ENCODE assay signal across 17 mouse cellular contexts in the genomic region with DNA sequence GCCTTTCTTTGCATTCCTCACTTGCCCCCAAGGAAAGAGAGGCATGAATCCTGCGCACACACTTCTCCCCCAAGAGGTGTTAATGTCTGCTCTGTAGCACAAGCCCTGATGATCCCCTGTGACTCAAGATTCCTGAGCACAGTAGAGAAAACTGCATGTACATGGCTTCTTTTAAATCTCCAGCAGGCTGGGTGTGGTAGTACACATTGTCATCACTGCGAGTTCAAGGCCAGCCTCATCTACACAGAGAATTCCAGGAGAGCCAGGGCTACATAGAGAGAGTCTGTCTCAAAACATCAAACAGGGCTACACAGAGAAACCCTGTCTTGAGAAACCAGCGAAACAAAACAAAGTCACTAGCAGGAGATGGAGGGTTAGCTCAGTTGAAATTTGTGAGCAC.
"Had no signal": no experiment of that assay in that cellular context is flagged by ENCODE, and none has a peak within 500 bp of the region (broad histone marks: within the 10 kb centered on the region; RNA-seq: fewer than 3 reads in every experiment).

No protein-coding gene starts in this region.

- H3K4me1 ChIP-seq: lung, embryonic 15.5 days; neural tube, embryonic 12.5 days; stomach, embryonic 15.5 days had no signal

- H3K4me2 ChIP-seq: lung, embryonic 15.5 days; midbrain, embryonic 12.5 days; neural tube, embryonic 12.5 days; stomach, embryonic 15.5 days had no signal

- H3K27ac ChIP-seq: lung, embryonic 15.5 days; macrophage; midbrain, embryonic 12.5 days; neural tube, embryonic 12.5 days; stomach, embryonic 15.5 days; stomach, postnatal 0 days had no signal

- H3K27me3 ChIP-seq: lung, embryonic 15.5 days; megakaryocyte, embryonic 14.5 days; midbrain, embryonic 12.5 days; neural tube, embryonic 12.5 days; stomach, embryonic 15.5 days had no signal

- H3K9me3 ChIP-seq: lung, embryonic 15.5 days; neural tube, embryonic 12.5 days; stomach, embryonic 15.5 days had no signal

- H3K9ac ChIP-seq: liver, postnatal 0 days; lung, embryonic 15.5 days; midbrain, embryonic 12.5 days; neural tube, embryonic 12.5 days; stomach, embryonic 15.5 days had no signal

- ATAC-seq: liver, postnatal 0 days; lung, postnatal 0 days had no signal

- H3K36me3 ChIP-seq: lung, embryonic 15.5 days; stomach, embryonic 15.5 days had no signal

- H3K4me3 ChIP-seq: lung, embryonic 15.5 days; megakaryocyte, embryonic 14.5 days; midbrain, embryonic 12.5 days; neural tube, embryonic 12.5 days; stomach, embryonic 15.5 days had no signal

- DNase-seq: liver, postnatal 0 days; lung, adult 2 months; lung, postnatal 14 days; lung, postnatal 36 days; midbrain, embryonic 14.5 days; right cerebral cortex, postnatal 14 days; thymus, adult 2 months; thymus, postnatal 25 days; thymus, postnatal 4 days had no signal
